Mouse (Mus musculus) cortical plate, adult 2 months (tissue): ENCODE results near the gene Rab35.

ENCODE experiments used
- CTCF ChIP-seq: fragments of 200-500 bp; IDR thresholded peaks from 2 replicates; pipeline ENCODE4 v1.5.1; 2011; ENCODE audit warnings: mild to moderate bottlenecking, control low read depth, low read length; ENCODE audit not compliant: insufficient read depth; ENCODE audit errors: extremely low read depth
- POLR2A ChIP-seq: fragments of 200-500 bp; IDR thresholded peaks from 2 replicates; pipeline ENCODE4 v1.6.1; 2011; ENCODE audit warnings: mild to moderate bottlenecking, low read length, control low read depth; ENCODE audit not compliant: insufficient read depth; ENCODE audit errors: extremely low read depth

DNA sequence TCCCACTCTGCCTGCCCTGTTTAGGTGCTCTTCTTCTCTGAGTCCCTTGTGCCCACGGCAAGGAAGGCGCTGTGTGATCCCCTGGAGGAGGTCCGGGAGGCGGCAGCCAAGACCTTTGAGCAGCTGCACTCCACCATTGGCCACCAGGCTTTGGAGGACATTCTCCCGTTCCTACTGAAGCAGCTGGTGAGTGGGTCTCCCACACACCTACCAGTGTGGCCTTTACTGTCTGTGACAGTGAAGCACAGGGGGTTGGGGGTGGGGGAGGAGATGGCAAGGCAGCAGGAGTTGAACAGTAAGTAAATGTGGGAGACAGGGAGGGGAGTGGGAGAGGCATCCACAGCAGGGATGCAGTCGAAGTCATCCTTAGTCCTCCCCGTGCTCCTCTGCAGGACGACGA, 18.4 kb upstream of the Rab35 start:
- TF ChIP-seq CTCF = no peak
- TF ChIP-seq POLR2A = no peak
